Mouse (Mus musculus): ENCODE results near the gene 4930438A08Rik.

DNA sequence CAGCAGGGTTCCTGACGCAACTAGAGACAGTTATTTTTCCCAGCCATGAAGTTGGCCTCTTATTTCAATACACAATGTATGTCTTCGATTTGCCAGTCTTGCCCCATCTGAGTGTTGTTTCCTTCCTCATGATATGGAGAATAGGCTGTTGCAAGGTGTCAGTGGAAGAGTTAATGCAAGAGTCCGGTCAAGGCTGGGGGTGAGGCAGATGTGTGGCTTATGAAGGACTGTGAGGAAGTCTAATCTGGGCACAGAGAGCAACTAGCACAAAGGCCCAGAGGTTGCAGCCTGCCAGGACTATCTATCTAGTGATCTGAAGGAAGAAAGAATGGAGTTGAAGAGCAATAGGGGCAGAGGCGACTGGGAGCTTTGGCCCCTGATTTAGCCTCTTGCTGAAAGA lies 14.4 kb upstream of the 4930438A08Rik start:
- TF ChIP-seq CTCF (IDR thresholded peaks at IDR 0.05): no peak
- TF ChIP-seq EP300 (IDR thresholded peaks at IDR 0.05): no peak
